Mouse (Mus musculus): ENCODE data around the gene Hmgb1.

DNA sequence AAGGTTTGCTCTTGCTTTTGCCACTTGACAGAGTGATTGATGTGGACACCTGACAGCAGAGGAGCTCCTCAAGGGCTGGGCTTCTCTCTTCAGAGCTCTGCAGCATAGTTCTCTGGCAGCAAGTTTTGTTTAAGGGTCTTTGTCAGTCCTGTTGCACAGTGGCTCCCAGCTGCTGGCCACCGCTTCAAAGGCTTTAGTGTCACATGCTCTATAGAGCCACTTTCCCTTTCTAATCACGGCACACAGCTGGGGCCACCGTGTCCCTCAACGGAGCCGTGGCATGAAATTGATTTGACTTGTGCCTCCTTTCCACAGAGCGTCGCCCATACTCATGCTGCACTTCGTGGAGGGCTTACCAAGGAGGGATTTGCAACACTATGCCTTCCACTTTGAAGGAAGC lies 25.0 kb upstream of the Hmgb1 start:
- TF ChIP-seq CTCF (IDR thresholded peaks at IDR 0.05; ENCODE audit: low read depth, low read length) = no peak
- no peak for TF ChIP-seq POLR2A (IDR thresholded peaks at IDR 0.05; ENCODE audit: extremely low read depth, insufficient read depth, low read length)
